In genomic region chr2:170476215-170476614, GRCm38 (mm10) we compare ENCODE assay signal across 9 mouse cellular contexts. TPM values are rescaled to one million over a fixed set of nuclear protein-coding genes. Genes with fewer than 3 reads are reported as not detected.
DNase-seq lines count a peak whose midpoint lies in the region; ATAC-seq lines count a peak whose summit lies in the region.
"Had no signal": no experiment of that assay in that cellular context is flagged by ENCODE, and none has a peak within 500 bp of the region (broad histone marks: within the 10 kb centered on the region; RNA-seq: fewer than 3 reads in every experiment).

No protein-coding gene starts in this region.

- peak; percentile 11 to 44 for DNase-seq in heart, adult 18-20 months
- no peak for DNase-seq in heart, adult 9 months (ENCODE audit: low spot score in 2 of 2)
- DNase-seq in retina, postnatal 1 day, result peak; percentile 32
- DNase-seq in retina, embryonic 14.5 days (ENCODE audit: low spot score), result no peak
- DNase-seq in thymus, postnatal 25 days, result peak; percentile 25
- DNase-seq in frontal cortex, postnatal 10 days (ENCODE audit: low spot score in 2 of 2), result no peak
- no peak for DNase-seq in ovary, postnatal 14 days (ENCODE audit: low spot score)

- ATAC-seq in granulocyte monocyte progenitor cell, adult 5-6 weeks (replicated peaks; ENCODE audit: poor library complexity, severe bottlenecking), result peak; percentile 82

RNA-seq across cellular contexts. Expression of gene Pfdn4, which starts 20.0 kb away (rescaled TPM):
- total RNA-seq in heart, adult 18-20 months (2021), result 10 to 100 TPM; 10.8 to 14.8 TPM
- total RNA-seq in granulocyte monocyte progenitor cell, adult 5-6 weeks (2014; fragmentation: Nextera tagmentation), result 52.7 and 59.1 TPM in 2 replicates
- total RNA-seq in granulocyte monocyte progenitor cell, adult 5-6 weeks (2017), result 58.7 and 82.4 TPM in 2 replicates

RNA-seq across cellular contexts. Expression of gene Cyp24a1, which starts 20.7 kb away (rescaled TPM):
- not detected for total RNA-seq in heart, adult 18-20 months (2021)
- not detected in 2 replicates for total RNA-seq in granulocyte monocyte progenitor cell, adult 5-6 weeks (2014; fragmentation: Nextera tagmentation)
- not detected in 2 replicates for total RNA-seq in granulocyte monocyte progenitor cell, adult 5-6 weeks (2017)
- total RNA-seq: hematopoietic stem cell, adult 5-6 weeks had no signal

RNA-seq across cellular contexts. Expression of gene Bcas1, which starts 48.6 kb away (rescaled TPM):
- total RNA-seq in heart, adult 18-20 months (2021), result under 1 TPM; 0.25 to 0.87 TPM
- not detected in 2 replicates for total RNA-seq in granulocyte monocyte progenitor cell, adult 5-6 weeks (2014; fragmentation: Nextera tagmentation)
- 0.30 and 0.41 TPM in 2 replicates for total RNA-seq in granulocyte monocyte progenitor cell, adult 5-6 weeks (2017)
- total RNA-seq: hematopoietic stem cell, adult 5-6 weeks had no signal

Comparison
In these comparisons a context has a peak if more than half of its experiments do, and no peak if none do; other contexts are left out.
1. DNase-seq: peak in heart, adult 18-20 months (2 of 2), retina, postnatal 1 day (single experiment) and thymus, postnatal 25 days (single experiment); none in heart, adult 9 months (0 of 2), retina, embryonic 14.5 days (single experiment), frontal cortex, postnatal 10 days (0 of 2) and ovary, postnatal 14 days (single experiment).